Mouse (Mus musculus): ENCODE measurements around the gene Mrpl54.
A peak's percentile ranks its signal among the peaks of the same experiment; 100 is the strongest.
"Not testable (repeated sequence)": the region's sequence is repeated elsewhere in the genome, so short reads cannot be mapped to it uniquely, and the experiment has no call there.

Gene Mrpl54

GRCm38 (mm10) chr10:81229735-81230437 lies 36.8 kb downstream of the Mrpl54 start:
- peak; percentile 63 for DNase-seq (ENCODE audit: low read depth, low spot score)

- peak; percentile 50 for DNase-seq (ENCODE audit: low read depth, low spot score)
Measured at GRCm38 (mm10) chr10:81223731-81224130, 43.0 kb downstream of the Mrpl54 start.

DNA sequence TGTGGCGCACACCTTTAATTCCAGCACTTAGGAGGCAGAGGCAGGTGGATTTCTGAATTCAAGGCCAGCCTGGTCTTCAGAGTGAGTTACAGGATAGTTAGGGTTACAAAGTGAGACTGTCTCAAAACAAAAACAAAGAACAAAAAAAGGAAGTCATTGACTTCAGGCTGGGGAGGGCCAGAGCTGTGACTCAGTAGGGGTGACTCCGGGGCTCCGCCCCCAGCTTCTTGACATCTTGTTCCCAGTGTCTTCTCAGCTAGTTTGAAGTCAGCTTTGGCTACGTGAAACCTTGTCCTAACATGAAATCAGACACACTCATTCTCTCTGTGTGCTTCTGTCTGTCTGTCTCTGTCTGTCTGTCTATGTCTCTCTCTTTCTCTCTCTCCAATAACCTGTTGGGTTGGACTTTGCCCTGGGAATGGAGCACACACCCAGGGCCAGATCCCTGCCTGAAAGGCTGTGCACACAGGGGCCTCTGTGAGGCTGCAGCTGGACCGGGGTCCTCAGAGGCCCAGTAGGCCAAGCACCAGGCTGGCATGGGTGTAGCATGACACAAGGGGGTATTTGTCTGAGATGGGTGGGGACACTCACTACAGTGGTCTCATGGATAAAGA lies 45.2 kb downstream of the Mrpl54 start:
- no peak for DNase-seq (ENCODE audit: low read depth, low spot score)

- peak; percentile 62 for DNase-seq (ENCODE audit: low read depth, low spot score)
Measured at GRCm38 (mm10) chr10:81217964-81218363, 48.8 kb downstream of the Mrpl54 start.

DNA sequence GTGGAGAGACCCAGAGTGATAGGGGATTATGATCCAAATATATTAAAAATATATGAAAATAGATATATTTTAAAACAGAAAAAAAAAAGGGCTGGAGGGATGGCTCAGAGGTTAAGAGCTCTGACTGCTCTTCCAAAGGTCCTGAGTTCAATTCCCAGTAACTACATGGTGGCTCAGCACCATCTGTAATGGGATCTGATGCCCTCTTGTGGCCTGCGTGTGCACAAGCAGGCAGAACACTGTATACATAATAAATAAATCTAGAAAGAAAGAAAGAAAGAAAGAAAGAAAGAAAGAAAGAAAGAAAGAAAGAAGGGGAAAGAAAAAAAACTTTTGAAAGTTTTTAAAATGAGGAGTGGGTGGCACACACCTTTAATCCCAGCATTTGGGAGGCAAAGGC lies 49.5 kb downstream of the Mrpl54 start:
- DNase-seq (ENCODE audit: low read depth, low spot score) = not testable (repeated sequence)

DNA sequence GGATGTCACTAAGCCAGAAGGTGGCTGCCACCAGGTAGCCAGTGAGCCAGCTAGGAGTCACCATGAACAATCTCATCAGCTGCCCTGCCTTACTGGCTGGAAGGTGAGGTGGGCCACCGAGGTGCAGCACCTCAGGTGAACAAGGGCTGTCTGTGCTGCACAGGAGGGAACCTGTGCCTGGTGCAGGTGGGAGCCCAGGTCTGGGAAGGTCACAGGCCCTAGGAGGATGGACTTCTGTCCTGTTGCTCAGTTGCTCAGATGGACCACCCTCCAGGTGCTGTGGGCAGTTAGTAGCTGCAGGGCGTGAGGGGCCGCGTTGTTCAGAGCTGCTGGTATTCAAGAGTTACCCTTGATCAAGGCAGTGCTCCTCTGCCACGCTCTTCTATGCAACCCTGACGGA lies 49.9 kb downstream of the Mrpl54 start:
- DNase-seq (ENCODE audit: low read depth, low spot score) = no peak

- DNase-seq (ENCODE audit: low read depth, low spot score) = no peak
Measured at GRCm38 (mm10) chr10:81216260-81216659, 50.5 kb downstream of the Mrpl54 start.

Measured in ES-CJ7 (cell line).